Mouse (Mus musculus): Measurements from ENCODE around the gene Sgo2a. TPM values are rescaled to one million over a fixed set of nuclear protein-coding genes. Genes with fewer than 3 reads are reported as not detected.
"Not testable (repeated sequence)": the region's sequence is repeated elsewhere in the genome, so short reads cannot be mapped to it uniquely, and the experiment has no call there.

The Sgo2a gene
- polyA plus RNA-seq, 1 experiment = 99.4 TPM

DNA sequence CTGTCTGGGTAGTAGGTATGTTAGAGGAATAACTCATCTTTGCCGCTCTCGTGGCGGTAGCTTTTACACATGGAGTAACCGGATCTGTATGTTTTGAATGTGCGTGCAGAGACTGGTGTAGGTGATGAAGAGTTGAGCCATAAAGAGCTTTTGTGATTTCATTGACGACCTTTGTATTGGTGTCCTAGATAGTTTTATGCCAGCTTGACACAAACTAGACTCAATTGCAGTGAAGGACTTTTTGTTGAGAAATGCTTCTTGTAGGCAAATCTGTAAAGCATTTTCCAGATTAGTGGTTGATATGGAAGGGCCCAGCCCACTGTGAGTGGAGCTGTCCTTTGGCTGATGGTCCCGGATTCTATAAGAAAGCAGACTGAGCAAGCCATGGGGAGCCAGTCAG is 23.1 kb downstream of the Sgo2a start, which contains the start of gene Kctd18:
Gene Kctd18, minus strand, starts transcription at position 101 of the 400 bp plus-strand sequence.
- no peaks in the 10 kb centered on the region for H3K4me1 ChIP-seq (ENCODE audit: control insufficient read depth, insufficient read depth, low read length)
- TF ChIP-seq CTCF (IDR thresholded peaks at IDR 0.05; ENCODE audit: low read depth, low read length) (no peak), POLR2A (IDR thresholded peaks at IDR 0.05; ENCODE audit: insufficient read depth, low read length) (no peak), EP300 (IDR thresholded peaks at IDR 0.05; ENCODE audit: insufficient read depth, low read depth, low read length) (no peak)
- no peak within 1 kb of the TSS for H3K27ac ChIP-seq (ENCODE audit: insufficient read depth, low read length)
- H3K36me3 ChIP-seq (ENCODE audit: control insufficient read depth, insufficient read depth, low read length, poor library complexity, severe bottlenecking) = peaks cover 75% of the 10 kb centered on the region
- H3K4me3 ChIP-seq (ENCODE audit: low read depth, low read length) = no peak within 1 kb of the TSS
- no peaks in the 10 kb centered on the region; the same call in 1 of the 2 replicates for H3K9me3 ChIP-seq (replicated peaks; ENCODE audit: control insufficient read depth, insufficient read depth, low read length, poor library complexity, severe bottlenecking)
- H3K27me3 ChIP-seq (ENCODE audit: control insufficient read depth, insufficient read depth, low read length, poor library complexity, severe bottlenecking) = no peaks in the 10 kb centered on the region
- H3K9ac ChIP-seq (ENCODE audit: low read depth, poor library complexity, severe bottlenecking) = no peak within 1 kb of the TSS

- peaks cover 13% of the 10 kb centered on the region for H3K36me3 ChIP-seq (ENCODE audit: control insufficient read depth, insufficient read depth, low read length, poor library complexity, severe bottlenecking)
- no peak overlapping the region for H3K9ac ChIP-seq (ENCODE audit: low read depth, poor library complexity, severe bottlenecking)
- no peaks in the 10 kb centered on the region for H3K27me3 ChIP-seq (ENCODE audit: control insufficient read depth, insufficient read depth, low read length, poor library complexity, severe bottlenecking)
- no peaks in the 10 kb centered on the region for H3K4me1 ChIP-seq (ENCODE audit: control insufficient read depth, insufficient read depth, low read length)
- H3K27ac ChIP-seq (ENCODE audit: insufficient read depth, low read length) = no peak overlapping the region
- no peaks in the 10 kb centered on the region for H3K9me3 ChIP-seq (replicated peaks; ENCODE audit: control insufficient read depth, insufficient read depth, low read length, poor library complexity, severe bottlenecking)
- no peak overlapping the region for H3K4me3 ChIP-seq (ENCODE audit: low read depth, low read length)
- no peak for TF ChIP-seq EP300 (IDR thresholded peaks at IDR 0.05; ENCODE audit: insufficient read depth, low read depth, low read length)
- no peak for TF ChIP-seq CTCF (IDR thresholded peaks at IDR 0.05; ENCODE audit: low read depth, low read length)
- TF ChIP-seq POLR2A (IDR thresholded peaks at IDR 0.05; ENCODE audit: insufficient read depth, low read length) = no peak
Measured at GRCm38 (mm10) chr1:58027707-58028106, 31.9 kb downstream of the Sgo2a start.

DNA sequence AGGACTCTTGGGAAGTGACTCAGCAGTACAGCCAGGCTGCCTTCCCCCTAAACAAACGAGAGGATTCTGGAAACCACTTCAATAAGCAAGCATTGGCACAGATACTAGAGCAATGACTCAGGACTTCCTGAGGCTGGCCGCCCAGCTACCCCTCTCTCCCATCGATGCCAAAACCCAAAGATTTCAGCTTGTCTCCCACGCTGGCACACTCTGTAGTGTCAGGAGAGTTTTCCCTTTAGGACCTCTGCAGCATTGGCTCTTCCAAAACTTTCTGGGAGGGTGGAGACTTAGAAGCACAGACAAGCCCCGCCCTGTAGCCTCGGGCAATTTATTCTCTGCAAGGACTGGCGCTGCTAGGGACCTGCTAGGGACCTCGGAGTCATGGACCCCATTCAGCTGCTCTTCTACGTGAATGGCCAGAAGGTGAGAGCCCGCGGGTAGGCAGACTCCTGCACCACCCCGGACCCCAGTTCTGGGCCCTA is 33.9 kb downstream of the Sgo2a start, which contains the start of gene Aox1:
Gene Aox1, plus strand, starts transcription at position 296 of the 482 bp plus-strand sequence.
- TF ChIP-seq EP300 (IDR thresholded peaks at IDR 0.05; ENCODE audit: insufficient read depth, low read depth, low read length) (peak; percentile 45; the same call in 1 of the 2 replicates), POLR2A (IDR thresholded peaks at IDR 0.05; ENCODE audit: insufficient read depth, low read length) (no peak), CTCF (IDR thresholded peaks at IDR 0.05; ENCODE audit: low read depth, low read length) (no peak)

DNA sequence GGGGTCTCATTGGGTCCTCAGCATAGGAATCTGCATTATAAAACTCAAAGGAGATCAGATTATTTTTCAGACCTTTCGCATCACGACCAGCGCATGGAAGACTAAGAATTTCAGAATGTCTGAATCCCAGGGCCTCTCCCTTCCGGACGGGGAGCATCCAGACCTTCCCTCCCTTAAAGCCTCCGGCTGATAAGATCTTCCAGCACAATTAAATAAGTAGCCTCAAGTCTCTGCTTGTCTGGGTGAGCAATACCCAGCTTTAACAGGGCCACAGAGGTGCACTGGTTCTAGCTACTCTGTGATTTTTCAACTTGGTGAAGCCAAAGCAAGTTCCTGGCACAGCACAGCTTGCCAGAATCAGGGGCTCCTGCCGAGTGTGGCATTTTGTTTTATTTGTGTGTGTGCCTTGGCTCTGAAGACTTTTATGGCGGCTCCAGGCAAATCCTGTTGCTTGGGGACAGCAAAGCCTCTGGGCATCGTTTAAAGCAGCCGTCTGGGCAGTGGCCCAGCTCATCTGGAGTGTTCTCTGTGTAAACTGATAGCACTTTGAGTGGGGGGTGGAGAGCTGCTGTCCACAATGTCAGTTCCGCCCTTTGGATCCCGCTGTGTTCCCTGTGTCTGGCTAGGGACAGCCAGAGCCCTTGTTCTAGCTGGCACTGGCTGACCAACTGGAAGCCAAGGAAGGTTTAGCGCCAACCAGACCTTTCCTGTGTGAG is 34.5 kb downstream of the Sgo2a start:
- TF ChIP-seq EP300 (IDR thresholded peaks at IDR 0.05; ENCODE audit: insufficient read depth, low read depth, low read length) (0 out of 2 replicates have a peak, but pooled peaks have one; percentile 26), POLR2A (IDR thresholded peaks at IDR 0.05; ENCODE audit: insufficient read depth, low read length) (no peak), CTCF (IDR thresholded peaks at IDR 0.05; ENCODE audit: low read depth, low read length) (no peak)
- peak overlapping the region; percentile 43 for H3K27ac ChIP-seq (ENCODE audit: insufficient read depth, low read length)

More for the DNA sequence above, 33.9 kb downstream of the Sgo2a start, which contains the start of gene Aox1:
- Histone ChIP-seq H3K9me3 (replicated peaks; ENCODE audit: control insufficient read depth, insufficient read depth, low read length, poor library complexity, severe bottlenecking) (no peaks in the 10 kb centered on the region), H3K36me3 (ENCODE audit: control insufficient read depth, insufficient read depth, low read length, poor library complexity, severe bottlenecking) (peaks cover 6% of the 10 kb centered on the region), H3K9ac (ENCODE audit: low read depth, poor library complexity, severe bottlenecking) (peak within 1 kb of the TSS; percentile 40; the same call in 1 of the 2 replicates), H3K27ac (ENCODE audit: insufficient read depth, low read length) (peak within 1 kb of the TSS; percentile 72), H3K4me1 (ENCODE audit: control insufficient read depth, insufficient read depth, low read length) (no peaks in the 10 kb centered on the region), H3K27me3 (ENCODE audit: control insufficient read depth, insufficient read depth, low read length, poor library complexity, severe bottlenecking) (no peaks in the 10 kb centered on the region), H3K4me3 (ENCODE audit: low read depth, low read length) (peak within 1 kb of the TSS; percentile 42)

DNA sequence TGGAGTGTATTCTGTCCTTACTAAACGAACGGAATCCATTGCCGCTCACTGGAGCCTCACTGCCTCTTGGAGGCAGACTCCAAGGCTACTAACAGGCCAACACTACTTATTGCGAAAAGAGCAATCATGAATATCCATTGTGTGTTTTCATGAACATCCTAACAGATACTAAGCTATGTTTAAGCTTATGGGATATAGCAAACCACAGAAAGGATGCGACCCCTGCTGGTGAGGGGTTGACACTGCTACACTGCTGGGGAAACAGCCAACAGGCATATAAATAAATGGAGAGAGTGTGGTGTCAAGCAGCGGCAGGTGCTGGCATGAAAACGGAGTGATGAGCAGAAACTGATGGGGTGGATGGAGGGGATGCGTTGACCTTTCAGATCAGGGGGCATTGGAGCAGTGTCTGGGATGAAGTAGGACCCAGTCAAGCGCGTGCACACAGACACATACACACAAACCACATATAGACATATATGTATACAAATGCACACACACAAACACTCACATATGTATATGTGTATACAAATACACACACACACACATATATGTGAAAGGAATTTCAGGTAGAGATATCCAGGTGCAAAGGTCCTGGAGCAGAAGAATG is 35.5 kb downstream of the Sgo2a start:
- TF ChIP-seq POLR2A (IDR thresholded peaks at IDR 0.05; ENCODE audit: insufficient read depth, low read length) (no peak), CTCF (IDR thresholded peaks at IDR 0.05; ENCODE audit: low read depth, low read length) (peak; percentile 78)
- no peak overlapping the region for H3K9ac ChIP-seq (ENCODE audit: low read depth, poor library complexity, severe bottlenecking)
- no peaks in the 10 kb centered on the region for H3K27me3 ChIP-seq (ENCODE audit: control insufficient read depth, insufficient read depth, low read length, poor library complexity, severe bottlenecking)
- no peaks in the 10 kb centered on the region for H3K4me1 ChIP-seq (ENCODE audit: control insufficient read depth, insufficient read depth, low read length)
- peaks cover 3% of the 10 kb centered on the region; the same call in 1 of the 2 replicates for H3K36me3 ChIP-seq (ENCODE audit: control insufficient read depth, insufficient read depth, low read length, poor library complexity, severe bottlenecking)
- no peak overlapping the region for H3K27ac ChIP-seq (ENCODE audit: insufficient read depth, low read length)
- no peaks in the 10 kb centered on the region for H3K9me3 ChIP-seq (replicated peaks; ENCODE audit: control insufficient read depth, insufficient read depth, low read length, poor library complexity, severe bottlenecking)
- H3K4me3 ChIP-seq (ENCODE audit: low read depth, low read length) = no peak overlapping the region

More for the DNA sequence above, 34.5 kb downstream of the Sgo2a start:
- H3K9me3 ChIP-seq (replicated peaks; ENCODE audit: control insufficient read depth, insufficient read depth, low read length, poor library complexity, severe bottlenecking) = no peaks in the 10 kb centered on the region
- peaks cover 3% of the 10 kb centered on the region for H3K36me3 ChIP-seq (ENCODE audit: control insufficient read depth, insufficient read depth, low read length, poor library complexity, severe bottlenecking)
- H3K4me1 ChIP-seq (ENCODE audit: control insufficient read depth, insufficient read depth, low read length) = no peaks in the 10 kb centered on the region
- H3K4me3 ChIP-seq (ENCODE audit: low read depth, low read length) = peak overlapping the region; percentile 42
- no peaks in the 10 kb centered on the region for H3K27me3 ChIP-seq (ENCODE audit: control insufficient read depth, insufficient read depth, low read length, poor library complexity, severe bottlenecking)
- H3K9ac ChIP-seq (ENCODE audit: low read depth, poor library complexity, severe bottlenecking) = peak overlapping the region; percentile 40; the same call in 1 of the 2 replicates

DNA sequence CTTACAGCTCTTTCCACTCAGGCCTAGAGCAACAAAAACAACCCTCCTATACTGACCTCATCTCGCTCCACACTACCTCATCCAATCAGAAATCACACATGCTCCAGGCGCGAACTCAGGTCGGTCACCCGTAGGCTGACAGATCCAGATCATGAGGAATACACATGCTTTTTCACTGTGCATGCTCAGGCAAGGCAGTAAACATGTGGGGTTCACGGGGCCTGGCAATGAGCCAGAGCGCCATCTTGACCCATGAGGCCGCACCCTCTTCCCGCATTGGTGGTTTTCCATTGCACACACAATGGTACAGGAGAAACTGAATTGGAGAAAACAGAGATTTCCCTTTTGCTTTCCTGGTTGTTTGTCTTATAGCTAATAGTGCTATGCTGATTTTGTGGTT is 41.5 kb downstream of the Sgo2a start:
- H3K27ac ChIP-seq (ENCODE audit: insufficient read depth, low read length); H3K4me1 ChIP-seq (ENCODE audit: control insufficient read depth, insufficient read depth, low read length); H3K4me3 ChIP-seq (ENCODE audit: low read depth, low read length); H3K9ac ChIP-seq (ENCODE audit: low read depth, poor library complexity, severe bottlenecking); H3K27me3 ChIP-seq (ENCODE audit: control insufficient read depth, insufficient read depth, low read length, poor library complexity, severe bottlenecking); H3K9me3 ChIP-seq (replicated peaks; ENCODE audit: control insufficient read depth, insufficient read depth, low read length, poor library complexity, severe bottlenecking); H3K36me3 ChIP-seq (ENCODE audit: control insufficient read depth, insufficient read depth, low read length, poor library complexity, severe bottlenecking): not testable (repeated sequence)

Measured in ES-Bruce4 (cell line).